Mouse (Mus musculus) CD4-positive, CD25-positive, alpha-beta regulatory T cell, adult 9 weeks (primary cell): Measurements from ENCODE around the gene Slc25a33. TPM values are rescaled to one million over a fixed set of nuclear protein-coding genes. Genes with fewer than 3 reads are reported as not detected.

Experiments
- polyA plus RNA-seq: library from polyadenylated mRNA; unstranded; fragments of 100-300 nt; shearing (Covaris generic); gene quantifications from one replicate; pipeline ENCODE4 v1.2.1, GENCODE M21; 2017

The Slc25a33 gene
- 3.9 TPM for polyA plus RNA-seq

GRCm38 (mm10) chr4:149774094-149774470 lies at the start of gene Slc25a33:
Gene Slc25a33 (minus strand): TSS chr4:149774277.

GRCm38 (mm10) chr4:149737383-149738324 lies 36.4 kb downstream of the Slc25a33 start, which contains the start of gene Tmem201:
Gene Tmem201 (minus strand): TSS chr4:149738044.

GRCm38 (mm10) chr4:149702210-149702979 lies 71.7 kb downstream of the Slc25a33 start, which contains the start of gene Pik3cd:
Gene Pik3cd (minus strand): TSS chr4:149702571.

Other genes starting within 250 kb of the Slc25a33 start
- gene Clstn1, start 187.8 kb downstream of the Slc25a33 start, polyA plus RNA-seq, result 2.9 TPM
- 414 TPM for gene Pik3cd, start 71.7 kb downstream of the Slc25a33 start, polyA plus RNA-seq
- 6.5 TPM for gene Tmem201, start 36.2 kb downstream of the Slc25a33 start, polyA plus RNA-seq
- gene Spsb1, start 180.8 kb upstream of the Slc25a33 start, polyA plus RNA-seq, result 6.2 TPM
- 3.1 TPM for gene H6pd, start 234.7 kb upstream of the Slc25a33 start, polyA plus RNA-seq